Mouse (Mus musculus): ENCODE data around the gene Plppr1.

The Plppr1 gene

GRCm38 (mm10) chr4:49059021-49059401 is at the start of gene Plppr1:
Gene Plppr1 (plus strand): TSS chr4:49059273.
- DNase-seq = peak; percentile 49

GRCm38 (mm10) chr4:49016701-49017100 is 42.4 kb upstream of the Plppr1 start:
- DNase-seq = no peak

- DNase-seq = no peak
These were observed 35.9 kb upstream of the Plppr1 start for GRCm38 (mm10) chr4:49023221-49023620.

- DNase-seq = no peak
These were observed 20.8 kb upstream of the Plppr1 start for GRCm38 (mm10) chr4:49038311-49038710.

GRCm38 (mm10) chr4:49039854-49040253 is 19.2 kb upstream of the Plppr1 start:
- DNase-seq = no peak

GRCm38 (mm10) chr4:49041655-49042054 is 17.4 kb upstream of the Plppr1 start:
- no peak for DNase-seq

- no peak for DNase-seq
These were observed 8.4 kb upstream of the Plppr1 start for GRCm38 (mm10) chr4:49050628-49051027.

- DNase-seq = no peak
These were observed 1.2 kb upstream of the Plppr1 start for GRCm38 (mm10) chr4:49057916-49058315.

- no peak for DNase-seq
These were observed 516 bp upstream of the Plppr1 start for GRCm38 (mm10) chr4:49058557-49058956.

GRCm38 (mm10) chr4:49059402-49060381 is 619 bp downstream of the Plppr1 start:
- DNase-seq = peak; percentile 50

- DNase-seq = no peak
These were observed 10.4 kb downstream of the Plppr1 start for GRCm38 (mm10) chr4:49069471-49069870.

- DNase-seq = peak; percentile 69
These were observed 13.8 kb downstream of the Plppr1 start for GRCm38 (mm10) chr4:49072886-49073285.

- DNase-seq = peak; percentile 24
These were observed 16.8 kb downstream of the Plppr1 start for GRCm38 (mm10) chr4:49075881-49076280.

GRCm38 (mm10) chr4:49079399-49079798 is 20.3 kb downstream of the Plppr1 start:
- DNase-seq = no peak

GRCm38 (mm10) chr4:49088205-49088604 is 29.1 kb downstream of the Plppr1 start:
- no peak for DNase-seq

GRCm38 (mm10) chr4:49090461-49090860 is 31.4 kb downstream of the Plppr1 start:
- no peak for DNase-seq

- no peak for DNase-seq
These were observed 40.4 kb downstream of the Plppr1 start for GRCm38 (mm10) chr4:49099448-49099847.

GRCm38 (mm10) chr4:49101934-49102768 is 43.1 kb downstream of the Plppr1 start:
- no peak for DNase-seq

GRCm38 (mm10) chr4:49102769-49103193 is 43.7 kb downstream of the Plppr1 start:
- no peak for DNase-seq

GRCm38 (mm10) chr4:49104860-49105259 is 45.8 kb downstream of the Plppr1 start:
- DNase-seq = no peak

- DNase-seq = no peak
These were observed 48.8 kb downstream of the Plppr1 start for GRCm38 (mm10) chr4:49107895-49108294.

GRCm38 (mm10) chr4:49108371-49108770 is 49.3 kb downstream of the Plppr1 start:
- DNase-seq = peak; percentile 55

GRCm38 (mm10) chr4:49109989-49110388 is 50.9 kb downstream of the Plppr1 start:
- no peak for DNase-seq

GRCm38 (mm10) chr4:49118842-49119241 is 59.8 kb downstream of the Plppr1 start:
- DNase-seq = no peak

Measured in right cerebral cortex, adult 18-20 months (tissue).